Mouse (Mus musculus) liver, embryonic 11.5 days (tissue): ENCODE measurements at regions not wholly inside any gene's neighbourhood (a gene's known extent, or its start where the extent isn't known, plus 50 kb on each side); places are given as distances from the start of the nearest gene placed in this dataset.

Experiments
- ATAC-seq: fragments of 200-750 bp; cut with Nextera tagmentation; replicated peaks from 2 replicates; pipeline ENCODE4 v1.8.0; 2017; ENCODE audit warnings: moderate number of reproducible peaks, mild to moderate bottlenecking, moderate TSS enrichment, moderate library complexity; ENCODE audit not compliant: low FRiP score
- DNase-seq: peaks from one replicate; pipeline ENCODE4 v3.0.0-alpha.2; 2017; ENCODE audit warnings: low spot score
- H3K27ac ChIP-seq: fragments of 300-500 bp; sonication (generic); 2 replicates; pipeline ENCODE4 v1.5.1; 2014; ENCODE audit warnings: mild to moderate bottlenecking, low read depth, low read length, control low read depth
- H3K27me3 ChIP-seq: fragments of 300-500 bp; sonication (generic); replicated peaks from 2 replicates; pipeline ENCODE4 v1.6.1; 2014; ENCODE audit warnings: low read length, mixed read lengths; ENCODE audit not compliant: control insufficient read depth, insufficient read depth
- H3K36me3 ChIP-seq: fragments of 300-500 bp; sonication (generic); 2 replicates; pipeline ENCODE4 v1.6.1; 2014; ENCODE audit warnings: mild to moderate bottlenecking, low read length, moderate library complexity, mixed read lengths; ENCODE audit not compliant: control insufficient read depth, insufficient read depth
- H3K4me1 ChIP-seq: fragments of 300-500 bp; sonication (generic); replicated peaks from 2 replicates; pipeline ENCODE4 v1.6.1; 2014; ENCODE audit warnings: low read length, mixed read lengths; ENCODE audit not compliant: control insufficient read depth, insufficient read depth
- H3K4me2 ChIP-seq: fragments of 300-500 bp; sonication (generic); 2 replicates; pipeline ENCODE4 v1.6.1; 2014; ENCODE audit warnings: mild to moderate bottlenecking, control low read depth, moderate library complexity
- H3K4me3 ChIP-seq: fragments of 300-500 bp; sonication (generic); 2 replicates; pipeline ENCODE4 v1.5.1; 2014; ENCODE audit warnings: low read depth, low read length, control low read depth
- H3K9ac ChIP-seq: fragments of 300-500 bp; sonication (generic); 2 replicates; pipeline ENCODE4 v1.6.1; 2014; ENCODE audit warnings: low read depth, low read length, control low read depth
- H3K9me3 ChIP-seq: fragments of 300-500 bp; sonication (generic); 2 replicates; pipeline ENCODE4 v1.6.1; 2016; ENCODE audit warnings: low read length, inconsistent platforms, mixed read lengths; ENCODE audit not compliant: control insufficient read depth
- WGBS: fragments of 180-500 bp; shearing (Covaris S2); extraction: QIAGEN DNeasy Blood & Tissue Kit; methylation state at CpG from one replicate; pipeline ENCODE4 v1.1.7; 2014; 5-methylcytosine and 5-hydroxymethylcytosine counted together

DNA sequence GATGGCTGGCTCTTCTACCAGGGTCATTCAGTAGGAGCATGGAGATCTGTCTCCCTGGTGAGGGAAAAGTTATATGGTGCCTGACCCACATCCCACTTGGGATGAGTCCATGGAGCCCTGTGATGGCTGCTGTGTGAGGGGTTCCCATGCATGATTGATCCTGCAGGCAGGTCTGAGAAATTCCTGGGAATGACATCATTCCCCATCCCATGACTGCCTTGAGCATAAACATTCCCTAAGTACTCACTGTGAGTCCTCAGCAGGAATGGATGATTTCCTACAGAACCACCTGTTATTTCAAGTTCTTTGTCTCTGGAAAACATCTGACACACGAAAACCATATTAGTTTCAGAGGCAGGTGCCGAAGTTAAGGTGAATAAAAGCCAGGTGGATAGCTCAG lies 305.5 kb downstream of the Gm826 start:
- Histone ChIP-seq H3K9ac (no peak overlapping the region), H3K4me3 (no peak overlapping the region), H3K4me2 (no peak overlapping the region), H3K36me3 (no peaks in the 10 kb centered on the region), H3K27ac (no peak overlapping the region), H3K9me3 (no peaks in the 10 kb centered on the region), H3K4me1 (no peaks in the 10 kb centered on the region), H3K27me3 (no peaks in the 10 kb centered on the region)
- 71% methylated on average over 2 of the region's 2 CpGs for WGBS
- DNase-seq (no peak), ATAC-seq (no peak)

DNA sequence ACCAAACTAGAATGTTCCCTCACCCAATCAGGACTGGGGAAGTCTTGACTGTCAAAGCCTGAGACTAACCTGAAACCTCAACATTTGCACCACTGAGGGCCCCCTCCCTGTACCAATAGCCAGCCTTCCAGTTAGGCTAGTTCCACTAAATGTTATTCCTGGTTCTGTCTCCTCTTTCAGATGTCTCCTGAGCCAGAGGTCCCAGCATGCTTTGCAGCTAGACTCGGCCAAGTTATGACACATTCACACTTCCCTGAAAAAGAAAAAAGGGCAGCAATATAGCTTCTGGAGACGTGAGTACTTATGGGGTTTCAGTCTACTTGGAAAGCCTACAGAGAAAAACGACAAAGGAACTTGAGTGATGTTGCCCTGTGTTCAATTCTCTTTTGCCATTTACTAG lies 308.1 kb downstream of the Gm826 start:
- Histone ChIP-seq H3K4me2 (no peak overlapping the region), H3K27ac (no peak overlapping the region), H3K4me1 (no peaks in the 10 kb centered on the region), H3K9me3 (no peaks in the 10 kb centered on the region), H3K27me3 (no peaks in the 10 kb centered on the region), H3K4me3 (no peak overlapping the region), H3K9ac (no peak overlapping the region), H3K36me3 (no peaks in the 10 kb centered on the region)
- ATAC-seq (no peak), DNase-seq (no peak)
- WGBS, result 59% methylated on average over 3 of the region's 3 CpGs

DNA sequence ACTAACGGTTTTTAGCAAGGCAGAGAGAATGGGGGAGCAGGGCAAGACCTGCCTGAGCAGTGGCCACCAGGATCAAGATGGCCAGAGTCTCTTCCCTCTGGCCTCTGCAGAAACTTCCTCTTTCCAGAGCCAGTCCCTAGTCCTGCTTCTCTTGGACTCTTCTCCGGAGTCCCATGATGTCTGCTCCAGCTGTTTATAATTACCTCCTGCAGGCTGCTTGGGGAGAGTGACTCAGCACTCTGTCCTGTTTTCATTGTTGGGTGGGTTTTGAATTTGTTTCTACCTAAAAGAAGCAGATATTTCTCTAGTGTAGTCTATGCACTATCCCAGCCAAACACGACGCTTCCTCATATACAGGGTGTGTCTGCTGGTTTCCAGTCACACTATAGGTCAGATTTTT lies 312.4 kb downstream of the Gm826 start:
- Histone ChIP-seq H3K9me3 (no peaks in the 10 kb centered on the region), H3K4me2 (no peak overlapping the region), H3K4me3 (no peak overlapping the region), H3K4me1 (no peaks in the 10 kb centered on the region), H3K27me3 (no peaks in the 10 kb centered on the region), H3K27ac (no peak overlapping the region), H3K36me3 (no peaks in the 10 kb centered on the region), H3K9ac (no peak overlapping the region)
- 69% methylated on average over 4 of the region's 4 CpGs for WGBS
- DNase-seq (no peak), ATAC-seq (no peak)

DNA sequence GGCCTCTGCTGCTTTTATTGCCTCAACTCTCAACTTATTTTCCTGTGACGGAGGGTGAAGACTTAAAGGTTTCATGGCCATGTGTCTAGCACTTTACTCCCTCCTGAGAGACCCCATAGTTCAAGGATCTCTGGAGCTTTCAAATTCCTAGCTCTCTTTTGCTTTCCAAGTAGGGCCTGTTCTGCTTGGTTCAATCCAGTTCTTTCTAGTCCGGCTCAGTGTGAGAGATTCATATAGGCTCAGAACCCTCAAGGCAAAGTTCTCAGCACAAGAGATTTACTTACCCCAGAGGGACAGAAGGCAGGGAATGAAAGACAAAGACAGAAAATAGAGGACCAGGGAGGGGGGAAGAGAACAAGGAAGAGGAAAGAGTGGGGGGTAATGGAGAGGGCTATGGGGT lies 313.1 kb downstream of the Gm826 start:
- 89% methylated on average over 2 of the region's 2 CpGs for WGBS
- Histone ChIP-seq H3K4me2 (no peak overlapping the region), H3K4me3 (no peak overlapping the region), H3K27ac (no peak overlapping the region), H3K9ac (no peak overlapping the region), H3K9me3 (no peaks in the 10 kb centered on the region), H3K36me3 (no peaks in the 10 kb centered on the region), H3K4me1 (no peaks in the 10 kb centered on the region), H3K27me3 (no peaks in the 10 kb centered on the region)
- DNase-seq (no peak), ATAC-seq (no peak)

DNA sequence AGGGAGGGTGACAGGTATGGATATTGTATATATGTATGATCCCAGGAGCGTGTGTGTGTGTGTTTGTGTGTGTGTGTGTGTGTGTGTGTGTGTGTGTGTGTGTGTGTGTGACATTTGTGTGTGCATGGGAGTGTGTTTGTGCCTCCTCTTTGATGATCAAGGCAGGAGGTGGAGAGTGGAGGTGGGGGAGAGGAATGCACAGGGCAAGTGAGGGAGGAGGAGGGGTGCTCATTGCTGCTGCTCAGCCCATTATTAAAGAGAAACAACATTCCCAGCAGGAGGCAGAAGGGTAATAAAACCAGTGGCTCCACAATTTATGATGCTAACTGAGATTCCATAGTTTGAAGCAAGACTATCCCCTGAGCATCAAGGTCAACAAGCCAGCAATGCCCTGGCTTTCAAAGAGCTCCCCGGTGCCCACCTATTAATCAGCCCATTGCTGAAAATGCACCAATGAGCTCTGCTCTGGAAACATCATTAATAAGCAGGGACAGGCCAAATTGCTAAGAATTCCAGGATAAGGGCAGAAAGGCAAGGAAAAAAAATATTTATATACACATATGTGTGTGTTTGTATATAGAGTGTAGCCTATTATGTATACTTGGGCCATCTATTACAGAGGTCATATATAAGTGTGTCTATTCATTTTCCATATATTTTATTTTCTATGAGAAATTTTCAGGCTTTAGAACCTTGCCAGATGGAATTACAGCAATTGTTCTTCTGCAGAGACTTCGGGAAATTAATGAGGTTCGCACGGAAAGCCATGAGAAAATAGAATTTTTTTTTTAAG lies 316.7 kb downstream of the Gm826 start:
- 72% methylated on average over 5 of the region's 5 CpGs for WGBS
- Histone ChIP-seq H3K27me3 (no peaks in the 10 kb centered on the region), H3K4me1 (no peaks in the 10 kb centered on the region), H3K27ac (no peak overlapping the region), H3K36me3 (no peaks in the 10 kb centered on the region), H3K9me3 (no peaks in the 10 kb centered on the region), H3K9ac (no peak overlapping the region), H3K4me3 (no peak overlapping the region), H3K4me2 (no peak overlapping the region)
- no peak for ATAC-seq
- DNase-seq, result no peak

DNA sequence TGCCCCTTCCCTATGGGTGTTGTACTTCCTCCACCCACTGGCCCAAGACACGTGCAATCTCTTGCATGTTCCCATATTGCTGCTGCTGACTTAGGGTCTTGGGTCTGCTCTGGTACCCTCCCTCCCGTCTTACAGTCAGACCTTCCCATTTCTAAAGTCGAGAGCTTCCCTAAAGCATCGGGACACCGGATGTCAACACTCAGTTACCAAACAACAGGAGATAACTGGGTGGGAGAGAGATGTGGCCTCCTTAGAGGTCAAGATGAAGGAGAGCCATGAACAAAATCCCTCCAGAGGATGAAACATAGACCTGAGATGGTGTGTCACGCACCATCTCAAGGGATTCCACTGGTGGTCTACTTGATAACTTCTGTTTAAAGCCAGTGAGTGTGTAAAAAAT lies 322.5 kb downstream of the Gm826 start:
- Histone ChIP-seq H3K4me3 (no peak overlapping the region), H3K4me1 (no peaks in the 10 kb centered on the region), H3K36me3 (no peaks in the 10 kb centered on the region), H3K27ac (no peak overlapping the region), H3K27me3 (no peaks in the 10 kb centered on the region), H3K4me2 (no peak overlapping the region), H3K9ac (no peak overlapping the region), H3K9me3 (no peaks in the 10 kb centered on the region)
- DNase-seq (no peak), ATAC-seq (no peak)
- 73% methylated on average over 6 of the region's 6 CpGs for WGBS

DNA sequence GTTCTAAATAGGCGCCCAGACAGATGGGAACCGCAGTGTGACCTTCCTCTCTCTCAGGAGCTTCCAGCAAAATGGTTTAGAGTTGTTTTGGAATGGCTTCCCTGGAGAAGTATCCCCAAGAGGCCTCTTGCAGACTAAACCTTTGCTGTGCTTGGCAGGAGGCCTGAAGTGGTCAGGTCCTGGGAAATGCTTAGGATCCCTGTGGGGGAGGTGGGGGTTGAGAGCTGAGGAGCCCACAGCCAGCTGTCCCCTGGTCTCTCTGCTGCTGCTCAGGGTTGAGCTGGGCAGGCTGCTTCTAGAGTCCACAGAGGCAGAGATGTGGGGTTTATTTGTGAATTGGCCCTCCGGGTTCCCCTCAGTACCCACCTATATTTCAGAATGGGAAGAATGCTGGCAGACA lies 331.3 kb downstream of the Gm826 start:
- Histone ChIP-seq H3K9ac (no peak overlapping the region), H3K4me1 (no peaks in the 10 kb centered on the region), H3K4me3 (no peak overlapping the region), H3K27me3 (no peaks in the 10 kb centered on the region), H3K27ac (no peak overlapping the region), H3K4me2 (no peak overlapping the region), H3K9me3 (no peaks in the 10 kb centered on the region), H3K36me3 (no peaks in the 10 kb centered on the region)
- DNase-seq, result no peak
- no peak for ATAC-seq
- WGBS, result 59% methylated on average over 3 of the region's 3 CpGs

DNA sequence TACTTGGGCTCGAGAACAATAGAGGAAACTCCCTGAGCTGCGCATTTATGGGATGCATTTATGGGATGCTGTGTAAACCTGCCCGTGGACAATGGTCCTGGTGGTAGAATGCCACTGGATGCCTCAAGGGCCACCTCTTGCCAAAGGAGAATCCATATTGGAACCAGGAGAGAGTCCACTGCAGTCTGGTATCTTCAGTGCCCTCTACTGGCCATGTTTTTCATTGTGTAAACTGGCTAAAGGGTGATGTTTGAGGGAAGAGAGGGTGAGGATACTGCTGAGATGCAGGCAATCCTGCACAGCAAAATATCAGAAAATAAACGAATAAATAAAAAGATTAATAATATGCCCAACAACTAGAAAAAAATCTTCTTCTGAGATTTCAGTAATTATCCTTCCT lies 333.5 kb downstream of the Gm826 start:
- Histone ChIP-seq H3K4me2 (no peak overlapping the region), H3K27ac (no peak overlapping the region), H3K27me3 (no peaks in the 10 kb centered on the region), H3K36me3 (no peaks in the 10 kb centered on the region), H3K9me3 (no peaks in the 10 kb centered on the region), H3K4me3 (no peak overlapping the region), H3K4me1 (no peaks in the 10 kb centered on the region), H3K9ac (no peak overlapping the region)
- DNase-seq (no peak), ATAC-seq (no peak)
- WGBS, result 62% methylated on average over 4 of the region's 4 CpGs

DNA sequence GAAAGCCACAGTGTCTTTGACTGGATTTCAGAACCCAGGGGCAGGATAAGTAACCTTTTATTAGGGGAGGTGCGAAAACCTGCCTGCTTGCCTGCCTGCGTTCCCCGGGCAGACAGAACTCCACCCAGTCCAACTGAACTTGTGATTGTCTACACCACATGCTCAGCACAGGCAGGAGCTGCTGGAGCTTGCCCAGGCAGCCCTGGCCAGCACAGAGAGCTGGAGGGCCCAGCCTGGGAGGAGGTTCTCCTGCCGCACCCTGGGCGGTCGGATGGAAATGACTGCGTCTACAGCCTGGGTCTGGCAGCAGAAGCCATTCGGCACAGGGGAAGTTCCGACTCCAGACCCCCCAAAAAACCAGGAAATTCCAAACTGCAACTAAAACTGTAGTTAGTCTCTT lies 336.6 kb downstream of the Gm826 start:
- ATAC-seq, result no peak
- no peak overlapping the region for H3K4me3 ChIP-seq
- no peak for DNase-seq

More for the DNA sequence above, 336.6 kb downstream of the Gm826 start:
- Histone ChIP-seq H3K4me2 (no peak overlapping the region), H3K9ac (no peak overlapping the region), H3K4me1 (no peaks in the 10 kb centered on the region), H3K9me3 (no peaks in the 10 kb centered on the region), H3K27ac (no peak overlapping the region), H3K27me3 (no peaks in the 10 kb centered on the region), H3K36me3 (no peaks in the 10 kb centered on the region)
- WGBS, result 73% methylated on average over 9 of the region's 9 CpGs
